Mouse (Mus musculus) midbrain, embryonic 14.5 days (tissue): Measurements from ENCODE around the gene Ttc34. TPM values are rescaled to one million over a fixed set of nuclear protein-coding genes. Genes with fewer than 3 reads are reported as not detected.

Source experiments
- ATAC-seq: fragments of 200-750 bp; cut with Nextera tagmentation; 2 replicates; pipeline ENCODE4 v1.8.0; 2017; ENCODE audit warnings: moderate number of reproducible peaks, moderate library complexity; ENCODE audit not compliant: low FRiP score, low TSS enrichment
- DNase-seq: peaks from one replicate; pipeline ENCODE4 v3.0.0-alpha.2; 2015
- H3K27ac ChIP-seq: fragments of 300-500 bp; sonication (generic); replicated peaks from 2 replicates; pipeline ENCODE4 v1.5.1; 2014; ENCODE audit warnings: mild to moderate bottlenecking, low read depth, low read length, moderate library complexity
- H3K27me3 ChIP-seq: fragments of 300-500 bp; sonication (generic); 2 replicates; pipeline ENCODE4 v1.6.1; 2014; ENCODE audit warnings: low read length, control low read depth, mixed read lengths; ENCODE audit not compliant: control insufficient read depth, insufficient read depth
- H3K36me3 ChIP-seq: fragments of 300-500 bp; sonication (generic); 2 replicates; pipeline ENCODE4 v1.6.1; 2014; ENCODE audit warnings: low read length, control low read depth; ENCODE audit not compliant: control insufficient read depth, insufficient read depth
- H3K4me1 ChIP-seq: fragments of 300-500 bp; sonication (generic); 2 replicates; pipeline ENCODE4 v1.6.1; 2014; ENCODE audit warnings: mild to moderate bottlenecking, antibody characterized with exemption, low read length, control low read depth; ENCODE audit not compliant: control insufficient read depth, insufficient read depth
- H3K4me2 ChIP-seq: fragments of 300-500 bp; sonication (generic); 2 replicates; pipeline ENCODE4 v1.6.1; 2014; ENCODE audit warnings: mild to moderate bottlenecking, low read length, moderate library complexity
- H3K4me3 ChIP-seq: fragments of 300-500 bp; sonication (generic); replicated peaks from 2 replicates; pipeline ENCODE4 v1.5.1; 2014; ENCODE audit warnings: low read depth, low read length
- H3K9ac ChIP-seq: fragments of 300-500 bp; sonication (generic); replicated peaks from 2 replicates; pipeline ENCODE4 v1.6.1; 2014; ENCODE audit warnings: mild to moderate bottlenecking, low read length, moderate library complexity
- H3K9me3 ChIP-seq: fragments of 300-500 bp; sonication (generic); 2 replicates; pipeline ENCODE4 v1.6.1; 2016; ENCODE audit warnings: low read length, control low read depth, mixed read lengths; ENCODE audit not compliant: control insufficient read depth
- WGBS: fragments of 180-500 bp; shearing (Covaris S2); extraction: QIAGEN DNeasy Blood & Tissue Kit; methylation state at CpG from one replicate; pipeline ENCODE4 v1.1.7; 2014; 5-methylcytosine and 5-hydroxymethylcytosine counted together
- polyA plus RNA-seq: library from polyadenylated mRNA; unstranded; fragments of >200 nt; fragmentation: Nextera tagmentation; extraction: Ambion mirVana; gene quantifications from 2 replicates; pipeline ENCODE4 v1.2.1, GENCODE M21; 2014

Ttc34 gene
- polyA plus RNA-seq, 1 experiment from 2014 or later, result 1.8 TPM

DNA sequence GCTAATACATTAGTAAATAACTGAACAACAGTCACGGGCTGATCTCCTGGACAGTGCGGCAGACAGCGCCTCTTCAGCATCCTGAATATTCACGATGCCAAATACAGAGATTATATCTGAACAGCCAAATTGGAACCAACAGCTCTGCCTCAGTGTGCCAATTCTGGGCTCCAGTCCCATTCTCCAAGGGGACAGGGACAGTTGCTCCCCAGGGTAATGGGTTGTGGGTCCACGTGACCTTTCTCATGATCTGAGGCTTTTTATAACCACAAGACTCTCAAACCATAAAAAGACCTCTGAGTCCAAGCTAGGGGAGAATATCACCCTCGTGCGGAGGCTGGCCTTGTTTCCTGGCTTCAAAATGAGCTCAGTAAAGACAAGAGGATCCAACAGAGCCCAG lies 10.1 kb upstream of the Ttc34 start:
- Histone ChIP-seq H3K9ac (no peak overlapping the region), H3K27ac (no peak overlapping the region), H3K27me3 (no peaks in the 10 kb centered on the region), H3K4me2 (no peak overlapping the region), H3K4me3 (no peak overlapping the region), H3K4me1 (0 out of 2 replicates have a peak, but pooled peaks cover 3% of the 10 kb centered on the region), H3K36me3 (no peaks in the 10 kb centered on the region), H3K9me3 (no peaks in the 10 kb centered on the region)
- 82% methylated on average over 7 of the region's 7 CpGs for WGBS
- no peak for ATAC-seq
- no peak for DNase-seq

DNA sequence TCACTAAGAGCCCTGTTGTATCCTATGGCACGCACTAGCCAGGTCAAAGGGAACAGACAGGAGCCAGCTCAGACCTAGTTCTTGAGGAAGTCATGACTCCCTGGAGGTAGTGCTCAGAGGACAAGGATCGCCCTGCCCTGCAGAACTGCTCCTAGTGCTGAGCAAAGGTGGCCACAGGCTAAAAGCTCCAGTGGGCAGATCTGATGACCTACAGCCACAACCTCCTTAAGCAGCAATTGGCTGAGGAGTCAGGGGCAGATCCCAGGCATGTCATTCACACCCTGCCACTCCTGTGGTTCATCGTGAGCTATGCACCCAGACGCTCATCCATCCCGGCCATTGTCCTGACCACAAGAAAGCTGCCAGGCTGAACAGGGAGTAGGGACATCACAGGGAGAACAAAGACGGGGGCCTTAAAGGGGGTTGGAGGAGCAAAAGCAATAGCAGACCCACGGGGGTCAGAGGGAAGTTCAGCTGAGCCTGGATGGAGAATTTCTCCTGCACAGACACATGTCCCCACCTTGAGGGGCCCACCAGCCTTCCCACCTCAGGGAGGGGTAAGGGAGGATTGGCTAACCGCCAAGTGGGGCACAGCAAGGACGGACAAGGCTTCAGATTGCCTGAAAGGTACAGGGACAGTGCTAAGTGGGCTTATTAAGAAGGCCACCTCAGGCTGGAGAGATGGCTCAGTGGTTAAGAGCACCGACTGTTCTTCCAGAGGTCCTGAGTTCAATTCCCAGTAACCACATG lies 9.2 kb upstream of the Ttc34 start:
- DNase-seq, result no peak
- Histone ChIP-seq H3K27ac (no peak overlapping the region), H3K9me3 (no peaks in the 10 kb centered on the region), H3K36me3 (no peaks in the 10 kb centered on the region), H3K4me3 (no peak overlapping the region), H3K27me3 (no peaks in the 10 kb centered on the region), H3K9ac (no peak overlapping the region), H3K4me1 (0 out of 2 replicates have a peak, but pooled peaks cover 3% of the 10 kb centered on the region), H3K4me2 (no peak overlapping the region)
- WGBS, result 36% methylated on average over 10 of the region's 10 CpGs
- no peak for ATAC-seq

DNA sequence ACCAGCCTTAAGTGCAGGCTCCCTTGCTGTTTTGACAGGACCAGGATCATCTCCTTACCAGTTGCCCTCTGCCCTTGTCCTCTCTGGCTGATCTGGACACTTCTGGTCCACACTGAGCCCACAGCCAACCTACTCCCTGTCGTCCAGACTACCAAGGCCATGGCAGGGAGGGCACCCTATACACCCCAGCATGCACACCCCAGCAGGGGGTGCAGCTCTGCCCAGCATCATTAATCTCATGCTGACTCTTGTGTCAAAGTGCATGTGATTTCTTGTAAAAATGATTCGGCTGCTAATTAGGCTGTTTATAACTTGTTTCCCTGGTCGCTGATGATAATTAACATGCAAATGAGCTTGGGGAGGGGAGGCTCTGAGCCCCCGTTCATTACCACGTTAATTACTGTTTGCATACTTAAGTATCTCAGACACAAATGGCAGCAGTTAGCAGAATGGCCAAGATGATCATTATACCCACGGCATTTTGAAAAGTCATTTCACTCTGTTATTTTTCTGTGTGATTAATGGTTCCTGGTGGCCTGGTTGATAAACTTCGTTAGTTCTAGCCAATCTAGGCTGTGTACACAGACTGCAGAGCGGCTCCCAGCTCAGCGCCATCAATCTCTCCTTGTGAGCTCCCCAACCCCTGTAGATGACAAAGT lies 5.2 kb upstream of the Ttc34 start:
- Histone ChIP-seq H3K36me3 (no peaks in the 10 kb centered on the region), H3K27ac (no peak overlapping the region), H3K4me3 (no peak overlapping the region), H3K4me2 (no peak overlapping the region), H3K27me3 (no peaks in the 10 kb centered on the region), H3K9me3 (no peaks in the 10 kb centered on the region), H3K9ac (no peak overlapping the region), H3K4me1 (0 out of 2 replicates have a peak, but pooled peaks cover 3% of the 10 kb centered on the region)
- no peak for ATAC-seq
- WGBS, result 48% methylated on average over 9 of the region's 9 CpGs
- DNase-seq, result peak; percentile 50

DNA sequence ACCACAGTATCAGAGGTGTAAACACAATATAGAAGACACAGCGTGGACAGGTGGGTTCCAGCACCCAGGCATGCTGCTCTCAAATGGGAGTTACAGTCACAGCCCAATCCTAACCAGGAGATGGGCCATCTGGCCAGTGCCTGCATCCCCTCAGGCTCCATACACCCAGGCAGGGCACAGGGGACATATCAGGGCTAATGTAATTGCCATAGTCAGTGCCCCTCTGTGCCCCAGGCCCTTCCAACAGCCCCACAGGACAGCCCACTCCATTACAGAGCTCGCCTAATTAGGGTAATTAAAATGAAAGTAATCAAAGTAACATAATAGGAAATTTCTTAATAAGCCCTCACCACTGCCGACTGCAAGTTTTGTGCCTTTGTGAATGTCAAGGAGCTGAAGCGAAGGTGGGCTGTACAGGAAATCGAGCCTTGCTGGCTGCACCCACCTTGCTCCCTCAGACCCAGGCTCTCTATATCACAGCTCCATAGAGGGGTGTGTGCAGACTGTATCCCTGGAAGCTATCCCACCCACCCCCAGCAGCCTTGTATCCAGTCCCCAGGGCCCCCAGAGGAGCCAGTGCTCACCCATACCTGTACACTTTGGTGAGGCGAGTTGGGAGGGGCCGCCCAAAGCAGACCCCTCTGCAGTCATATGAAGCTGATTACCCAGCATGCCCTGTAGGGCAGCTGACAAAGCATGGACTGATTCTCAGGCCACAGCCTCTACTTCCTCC lies 910 bp upstream of the Ttc34 start:
- ATAC-seq, result no peak
- H3K9me3 ChIP-seq, result no peaks in the 10 kb centered on the region
- 75% methylated on average over 7 of the region's 7 CpGs for WGBS
- H3K27me3 ChIP-seq, result no peaks in the 10 kb centered on the region
- H3K27ac ChIP-seq, result no peak overlapping the region
- no peak overlapping the region for H3K4me3 ChIP-seq
- peak; percentile 45 for DNase-seq
- H3K4me1 ChIP-seq, result 0 out of 2 replicates have a peak, but pooled peaks cover 3% of the 10 kb centered on the region
- no peak overlapping the region for H3K9ac ChIP-seq
- no peaks in the 10 kb centered on the region for H3K36me3 ChIP-seq
- no peak overlapping the region for H3K4me2 ChIP-seq

DNA sequence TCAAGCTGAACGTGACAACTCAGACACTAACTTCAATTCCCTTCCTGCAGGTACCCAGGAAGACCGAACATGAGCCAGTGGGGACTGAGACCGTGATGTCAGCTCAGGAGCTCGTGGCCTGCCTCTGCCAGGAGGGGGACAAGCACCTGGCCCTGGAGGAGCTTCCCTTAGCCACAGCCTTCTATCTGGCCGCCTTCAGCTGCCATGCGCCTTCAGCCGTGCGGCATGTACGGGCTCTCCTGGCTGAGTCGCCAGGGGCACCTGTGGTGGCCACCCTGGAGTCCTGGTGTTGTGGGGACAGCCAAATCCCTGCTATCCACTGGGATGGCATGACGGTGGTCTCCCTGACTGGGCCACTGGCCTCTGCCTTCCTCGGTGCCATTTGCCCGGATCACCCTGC lies 1.5 kb downstream of the Ttc34 start:
- DNase-seq (no peak), ATAC-seq (no peak)
- Histone ChIP-seq H3K4me1 (no peaks in the 10 kb centered on the region), H3K27ac (no peak overlapping the region), H3K4me3 (no peak overlapping the region), H3K4me2 (no peak overlapping the region), H3K27me3 (no peaks in the 10 kb centered on the region), H3K9ac (no peak overlapping the region), H3K36me3 (no peaks in the 10 kb centered on the region), H3K9me3 (no peaks in the 10 kb centered on the region)
- 88% methylated on average over 13 of the region's 13 CpGs for WGBS

DNA sequence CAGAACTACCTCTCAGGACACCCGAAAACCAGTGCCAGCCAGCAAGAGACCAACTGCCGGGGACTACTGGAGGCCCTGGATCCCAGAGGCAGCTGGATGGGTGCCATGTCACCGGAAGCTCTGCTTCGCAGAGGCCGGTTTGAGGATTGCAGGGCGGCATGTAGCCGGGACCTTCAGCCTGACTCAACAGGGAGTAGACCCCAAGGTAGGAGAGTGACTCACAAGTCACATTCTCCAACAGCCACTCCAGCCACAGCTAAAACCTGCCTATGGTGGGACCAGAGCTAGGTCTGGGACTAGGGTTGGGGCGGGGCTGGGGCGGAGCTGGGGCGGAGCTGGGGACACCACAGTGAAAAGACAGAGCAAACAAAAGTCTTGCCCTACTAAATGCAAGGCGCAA lies 2.1 kb downstream of the Ttc34 start:
- Histone ChIP-seq H3K4me3 (no peak overlapping the region), H3K27ac (no peak overlapping the region), H3K36me3 (no peaks in the 10 kb centered on the region), H3K4me2 (no peak overlapping the region), H3K4me1 (no peaks in the 10 kb centered on the region), H3K27me3 (no peaks in the 10 kb centered on the region), H3K9me3 (no peaks in the 10 kb centered on the region), H3K9ac (no peak overlapping the region)
- no peak for ATAC-seq
- WGBS, result 41% methylated on average over 11 of the region's 11 CpGs
- no peak for DNase-seq

DNA sequence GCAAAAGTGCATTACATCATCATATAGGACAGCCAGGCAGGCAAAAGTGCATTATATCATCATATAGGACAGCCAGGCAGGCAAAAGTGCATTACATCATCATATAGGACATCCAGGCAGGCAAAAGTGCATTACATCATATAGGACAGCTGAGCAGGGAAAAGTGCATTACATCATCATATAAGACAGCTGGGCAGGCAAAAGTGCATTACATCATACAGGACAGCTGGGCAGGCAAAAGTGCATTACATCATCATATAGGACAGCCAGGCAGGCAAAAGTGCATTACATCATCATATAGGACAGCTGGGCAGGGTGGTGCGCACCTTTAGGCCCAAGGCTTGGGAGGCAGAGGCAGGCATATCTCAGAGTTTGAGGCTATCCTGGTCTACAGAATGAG lies 15.4 kb downstream of the Ttc34 start:
- Histone ChIP-seq H3K4me2 (no peak overlapping the region), H3K9me3 (no peaks in the 10 kb centered on the region), H3K4me1 (no peaks in the 10 kb centered on the region; the same call in 1 of the 2 replicates), H3K27ac (no peak overlapping the region), H3K4me3 (no peak overlapping the region), H3K36me3 (no peaks in the 10 kb centered on the region), H3K27me3 (peaks cover 14% of the 10 kb centered on the region; the same call in 1 of the 2 replicates), H3K9ac (no peak overlapping the region)
- 93% methylated on average over 1 of the region's 1 CpGs for WGBS
- no peak for DNase-seq
- ATAC-seq, result no peak

DNA sequence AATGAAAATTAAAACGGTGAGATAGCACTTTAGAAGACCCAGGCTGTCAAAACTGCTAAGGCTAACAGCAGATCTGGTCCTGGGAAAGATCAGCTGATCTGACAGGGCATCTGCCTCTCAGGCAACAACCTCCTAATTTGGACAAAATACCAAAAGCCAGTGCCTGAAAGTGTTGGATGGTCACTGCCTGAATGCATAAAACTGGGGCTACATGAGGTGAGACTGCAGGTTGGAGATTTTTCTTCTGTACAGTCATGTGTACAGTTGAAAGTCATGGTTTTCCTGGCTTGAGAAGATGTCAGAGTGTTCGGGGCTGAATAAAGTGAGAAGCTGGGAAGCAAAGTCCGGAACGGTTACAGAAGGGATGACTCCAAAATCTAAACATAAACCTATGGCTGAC lies 16.6 kb downstream of the Ttc34 start:
- ATAC-seq (no peak), DNase-seq (no peak)
- no peaks in the 10 kb centered on the region for H3K36me3 ChIP-seq
- no peak overlapping the region for H3K4me2 ChIP-seq
- no peaks in the 10 kb centered on the region for H3K9me3 ChIP-seq
- WGBS, result 78% methylated on average over 4 of the region's 4 CpGs
- no peak overlapping the region for H3K27ac ChIP-seq
- H3K4me3 ChIP-seq, result no peak overlapping the region
- peaks cover 14% of the 10 kb centered on the region; the same call in 1 of the 2 replicates for H3K27me3 ChIP-seq
- no peaks in the 10 kb centered on the region; the same call in 1 of the 2 replicates for H3K4me1 ChIP-seq
- no peak overlapping the region for H3K9ac ChIP-seq
